Mouse (Mus musculus) olfactory bulb, adult 2 months (tissue): Measurements from ENCODE around the gene Olfr878.

Source experiments
- CTCF ChIP-seq: fragments of 200-500 bp; IDR thresholded peaks from 2 replicates; pipeline ENCODE4 v1.5.1; 2012; ENCODE audit warnings: low read depth, mild to moderate bottlenecking, low read length, moderate library complexity; ENCODE audit not compliant: insufficient read depth
- POLR2A ChIP-seq: fragments of 200-500 bp; IDR thresholded peaks from 2 replicates; pipeline ENCODE4 v1.6.1; 2012; ENCODE audit warnings: mild to moderate bottlenecking, low read depth, low read length, moderate library complexity; ENCODE audit not compliant: insufficient read depth

- TF ChIP-seq POLR2A = no peak
- TF ChIP-seq CTCF = no peak
Observed at GRCm38 (mm10) chr9:37905555-37905954, 12.1 kb upstream of the Olfr878 start.
